ENCODE assay signal across 13 mouse cellular contexts in genomic region chr16:94890056-94890455, GRCm38 (mm10).
A peak's percentile ranks its signal among the peaks of the same experiment; 100 is the strongest.
DNase-seq lines count a peak whose midpoint lies in the region; ATAC-seq and TF ChIP-seq lines count a peak whose summit lies in the region.
"Had no signal": no experiment of that assay in that cellular context is flagged by ENCODE, and none has a peak within 500 bp of the region (broad histone marks: within the 10 kb centered on the region; RNA-seq: fewer than 3 reads in every experiment).

No protein-coding gene starts in this region.

- no peak for TF ChIP-seq CTCF in midbrain, postnatal 0 days (IDR thresholded peaks at IDR 0.05)

- no peak overlapping the region for H3K4me3 ChIP-seq in hindbrain, embryonic 14.5 days (replicated peaks; ENCODE audit: low read length)
- no peak overlapping the region for H3K4me3 ChIP-seq in hindbrain, embryonic 12.5 days
- no peak overlapping the region for H3K4me3 ChIP-seq in midbrain, postnatal 0 days (ENCODE audit: low read depth, low read length)
- H3K4me3 ChIP-seq in midbrain, embryonic 11.5 days (ENCODE audit: low read depth, low read length) = no peak overlapping the region
- H3K4me3 ChIP-seq: erythroblast, embryonic 14.5 days; megakaryocyte, embryonic 14.5 days had no signal

- H3K4me1 ChIP-seq in hindbrain, embryonic 14.5 days (replicated peaks; ENCODE audit: control insufficient read depth, insufficient read depth, low read length) = no peaks in the 10 kb centered on the region
- no peaks in the 10 kb centered on the region for H3K4me1 ChIP-seq in hindbrain, embryonic 12.5 days
- H3K4me1 ChIP-seq in midbrain, postnatal 0 days (ENCODE audit: insufficient read depth, low read length) = no peaks in the 10 kb centered on the region
- no peaks in the 10 kb centered on the region for H3K4me1 ChIP-seq in midbrain, embryonic 11.5 days (ENCODE audit: control insufficient read depth, insufficient read depth, low read length)
- H3K4me1 ChIP-seq: megakaryocyte, embryonic 14.5 days had no signal

- no peak for ATAC-seq in hindbrain, embryonic 14.5 days (ENCODE audit: low FRiP score)
- ATAC-seq in hindbrain, embryonic 12.5 days (ENCODE audit: low FRiP score) = no peak
- ATAC-seq in midbrain, postnatal 0 days (ENCODE audit: low FRiP score) = no peak
- no peak for ATAC-seq in midbrain, embryonic 11.5 days (ENCODE audit: low FRiP score)

- no peak overlapping the region for H3K4me2 ChIP-seq in hindbrain, embryonic 14.5 days (replicated peaks)
- H3K4me2 ChIP-seq in hindbrain, embryonic 12.5 days (replicated peaks) = no peak overlapping the region
- no peak overlapping the region for H3K4me2 ChIP-seq in midbrain, postnatal 0 days (ENCODE audit: low read depth, low read length, poor library complexity, severe bottlenecking)
- no peak overlapping the region for H3K4me2 ChIP-seq in midbrain, embryonic 11.5 days

- WGBS in hindbrain, embryonic 14.5 days = 55% methylated on average over 2 of the region's 2 CpGs
- WGBS in hindbrain, embryonic 12.5 days = 84% methylated on average over 2 of the region's 2 CpGs
- WGBS in midbrain, postnatal 0 days = 55% methylated on average over 2 of the region's 2 CpGs
- WGBS in midbrain, embryonic 11.5 days = 93% methylated on average over 2 of the region's 2 CpGs

- DNase-seq in hindbrain, embryonic 14.5 days (ENCODE audit: low spot score) = peak; percentile 61
- DNase-seq in midbrain, postnatal 0 days (ENCODE audit: low spot score) = peak; percentile 78
- DNase-seq in midbrain, embryonic 11.5 days (ENCODE audit: low spot score, missing footprints) = no peak
- peak; percentile 68 for DNase-seq in cerebellum, adult 11-12 months
- DNase-seq in kidney, postnatal 14 days = peak; percentile 34
- no peak for DNase-seq in testis, postnatal 14 days (ENCODE audit: low spot score)
- DNase-seq in retina, postnatal 1 day = no peak
- DNase-seq: gastrocnemius, postnatal 14 days; liver; right cerebral cortex, postnatal 4 days had no signal

- no peaks in the 10 kb centered on the region for H3K27me3 ChIP-seq in hindbrain, embryonic 14.5 days (ENCODE audit: control insufficient read depth, insufficient read depth, low read length)
- no peaks in the 10 kb centered on the region for H3K27me3 ChIP-seq in hindbrain, embryonic 12.5 days
- no peaks in the 10 kb centered on the region for H3K27me3 ChIP-seq in midbrain, postnatal 0 days (ENCODE audit: insufficient read depth, low read length)
- no peaks in the 10 kb centered on the region for H3K27me3 ChIP-seq in midbrain, embryonic 11.5 days (ENCODE audit: control insufficient read depth, insufficient read depth, low read length)

- H3K9ac ChIP-seq in hindbrain, embryonic 14.5 days = no peak overlapping the region
- H3K9ac ChIP-seq in hindbrain, embryonic 12.5 days = no peak overlapping the region
- no peak overlapping the region for H3K9ac ChIP-seq in midbrain, postnatal 0 days (replicated peaks; ENCODE audit: low read length, poor library complexity, severe bottlenecking)
- H3K9ac ChIP-seq in midbrain, embryonic 11.5 days (ENCODE audit: low read length) = no peak overlapping the region

- no peaks in the 10 kb centered on the region for H3K9me3 ChIP-seq in hindbrain, embryonic 14.5 days (ENCODE audit: control insufficient read depth, low read length)
- H3K9me3 ChIP-seq in hindbrain, embryonic 12.5 days (replicated peaks) = no peaks in the 10 kb centered on the region
- no peaks in the 10 kb centered on the region for H3K9me3 ChIP-seq in midbrain, postnatal 0 days (ENCODE audit: low read length)
- H3K9me3 ChIP-seq in midbrain, embryonic 11.5 days (ENCODE audit: control insufficient read depth, low read length) = no peaks in the 10 kb centered on the region
- H3K9me3 ChIP-seq: megakaryocyte, embryonic 14.5 days had no signal

- H3K36me3 ChIP-seq in hindbrain, embryonic 14.5 days (replicated peaks; ENCODE audit: control insufficient read depth, insufficient read depth) = no peaks in the 10 kb centered on the region
- H3K36me3 ChIP-seq in hindbrain, embryonic 12.5 days = no peaks in the 10 kb centered on the region
- no peaks in the 10 kb centered on the region for H3K36me3 ChIP-seq in midbrain, postnatal 0 days (ENCODE audit: insufficient read depth, low read length)
- no peaks in the 10 kb centered on the region for H3K36me3 ChIP-seq in midbrain, embryonic 11.5 days (ENCODE audit: control insufficient read depth, insufficient read depth, low read length)

- H3K27ac ChIP-seq in hindbrain, embryonic 14.5 days = no peak overlapping the region
- no peak overlapping the region for H3K27ac ChIP-seq in hindbrain, embryonic 12.5 days
- H3K27ac ChIP-seq in midbrain, postnatal 0 days (ENCODE audit: low read depth, low read length) = no peak overlapping the region
- no peak overlapping the region for H3K27ac ChIP-seq in midbrain, embryonic 11.5 days (ENCODE audit: low read depth, low read length)

Comparison
In these comparisons a context has a peak if more than half of its experiments do, and no peak if none do; other contexts are left out.
1. DNase-seq: peak in hindbrain, embryonic 14.5 days (single experiment), midbrain, postnatal 0 days (single experiment), cerebellum, adult 11-12 months (single experiment) and kidney, postnatal 14 days (single experiment); none in midbrain, embryonic 11.5 days (single experiment), testis, postnatal 14 days (single experiment) and retina, postnatal 1 day (single experiment).